In genomic region chr10:68442713-68443112, GRCm38 (mm10) we compare ENCODE assay signal across 11 mouse cellular contexts.
DNase-seq lines count a peak whose midpoint lies in the region; ATAC-seq lines count a peak whose summit lies in the region.
"Had no signal": no experiment of that assay in that cellular context is flagged by ENCODE, and none has a peak within 500 bp of the region (broad histone marks: within the 10 kb centered on the region; RNA-seq: fewer than 3 reads in every experiment).

No protein-coding gene starts in this region.

- H3K9me3 ChIP-seq in heart, embryonic 16.5 days (replicated peaks; ENCODE audit: control insufficient read depth, low read length): no peaks in the 10 kb centered on the region
- no peaks in the 10 kb centered on the region for H3K9me3 ChIP-seq in intestine, embryonic 16.5 days (ENCODE audit: control insufficient read depth, low read length)
- H3K9me3 ChIP-seq in midbrain, embryonic 14.5 days (ENCODE audit: control insufficient read depth, low read length): no peaks in the 10 kb centered on the region

- no peak for ATAC-seq in heart, embryonic 16.5 days (replicated peaks; ENCODE audit: extremely low read depth, insufficient read depth, low FRiP score)
- peak; percentile 1 for ATAC-seq in inflammation-experienced regulatory T-cells, adult 6 months
- no peak for ATAC-seq in intestine, embryonic 16.5 days
- no peak for ATAC-seq in midbrain, embryonic 14.5 days (ENCODE audit: low FRiP score, low TSS enrichment)
- ATAC-seq: Patski had no signal

- H3K4me3 ChIP-seq in heart, embryonic 16.5 days (ENCODE audit: low read length): no peak overlapping the region
- no peak overlapping the region for H3K4me3 ChIP-seq in intestine, embryonic 16.5 days (ENCODE audit: low read length)
- H3K4me3 ChIP-seq in midbrain, embryonic 14.5 days (replicated peaks; ENCODE audit: low read depth, low read length): no peak overlapping the region

- H3K4me1 ChIP-seq in heart, embryonic 16.5 days (ENCODE audit: control insufficient read depth, insufficient read depth, low read length): peaks cover 20% of the 10 kb centered on the region
- H3K4me1 ChIP-seq in intestine, embryonic 16.5 days (ENCODE audit: control insufficient read depth, insufficient read depth, low read length): peaks cover 13% of the 10 kb centered on the region
- 0 out of 2 replicates have a peak, but pooled peaks cover 2% of the 10 kb centered on the region for H3K4me1 ChIP-seq in midbrain, embryonic 14.5 days (ENCODE audit: control insufficient read depth, insufficient read depth, low read length)

- WGBS in heart, embryonic 16.5 days: 22% methylated on average over 3 of the region's 3 CpGs
- 24% methylated on average over 3 of the region's 3 CpGs for WGBS in intestine, embryonic 16.5 days
- 30% methylated on average over 3 of the region's 3 CpGs for WGBS in midbrain, embryonic 14.5 days

- no peaks in the 10 kb centered on the region for H3K36me3 ChIP-seq in heart, embryonic 16.5 days (ENCODE audit: control insufficient read depth, insufficient read depth)
- no peaks in the 10 kb centered on the region for H3K36me3 ChIP-seq in intestine, embryonic 16.5 days (ENCODE audit: control insufficient read depth, insufficient read depth, low read length)
- no peaks in the 10 kb centered on the region for H3K36me3 ChIP-seq in midbrain, embryonic 14.5 days (ENCODE audit: control insufficient read depth, insufficient read depth, low read length)

- no peak for DNase-seq in heart, adult 18-20 months
- DNase-seq in thymus, postnatal 0 days (ENCODE audit: low spot score): peak; percentile 9
- DNase-seq in thymus, adult 18-20 months: no peak
- DNase-seq in midbrain, embryonic 14.5 days: no peak
- DNase-seq: embryo, embryonic 11 days; gastrocnemius, postnatal 25 days had no signal

- peak overlapping the region; percentile 44; the same call in 1 of the 2 replicates for H3K4me2 ChIP-seq in heart, embryonic 16.5 days (ENCODE audit: low read depth, low read length)
- no peak overlapping the region for H3K4me2 ChIP-seq in intestine, embryonic 16.5 days (ENCODE audit: low read depth, low read length)
- H3K4me2 ChIP-seq in midbrain, embryonic 14.5 days (ENCODE audit: low read length): no peak overlapping the region

- H3K27ac ChIP-seq in heart, embryonic 16.5 days (ENCODE audit: low read length): peak overlapping the region; percentile 35; the same call in 1 of the 2 replicates
- no peak overlapping the region for H3K27ac ChIP-seq in intestine, embryonic 16.5 days (ENCODE audit: low read length)
- no peak overlapping the region for H3K27ac ChIP-seq in midbrain, embryonic 14.5 days (replicated peaks; ENCODE audit: low read depth, low read length)
- H3K27ac ChIP-seq: liver, embryonic 14.5 days had no signal

- H3K27me3 ChIP-seq in heart, embryonic 16.5 days (ENCODE audit: control insufficient read depth, insufficient read depth, low read length): no peaks in the 10 kb centered on the region
- no peaks in the 10 kb centered on the region for H3K27me3 ChIP-seq in intestine, embryonic 16.5 days (replicated peaks; ENCODE audit: control insufficient read depth, insufficient read depth, low read length)
- no peaks in the 10 kb centered on the region for H3K27me3 ChIP-seq in midbrain, embryonic 14.5 days (ENCODE audit: control insufficient read depth, insufficient read depth, low read length)
- H3K27me3 ChIP-seq: Patski had no signal

- H3K9ac ChIP-seq in heart, embryonic 16.5 days (ENCODE audit: low read length): peak overlapping the region; percentile 34
- H3K9ac ChIP-seq in intestine, embryonic 16.5 days (ENCODE audit: low read depth, low read length): no peak overlapping the region
- H3K9ac ChIP-seq in midbrain, embryonic 14.5 days (replicated peaks; ENCODE audit: low read length): no peak overlapping the region
- H3K9ac ChIP-seq: liver, embryonic 14.5 days had no signal
